Mouse (Mus musculus) spleen, adult 2 months (tissue): ENCODE measurements around the gene Sumo1.

Experiments
- CTCF ChIP-seq: fragments of 200-500 bp; IDR thresholded peaks from 2 replicates; pipeline ENCODE4 v1.5.1; 2011; ENCODE audit warnings: mild to moderate bottlenecking, inconsistent platforms; ENCODE audit not compliant: insufficient read depth, insufficient read length, insufficient replicate concordance; ENCODE audit errors: extremely low read depth
- POLR2A ChIP-seq: fragments of 200-500 bp; IDR thresholded peaks from 2 replicates; pipeline ENCODE4 v1.6.1; 2011; ENCODE audit warnings: low read depth, low read length, inconsistent platforms

- TF ChIP-seq CTCF, result no peak
- TF ChIP-seq POLR2A, result no peak
Measured at GRCm38 (mm10) chr1:59553708-59554107, 116.9 kb downstream of the Sumo1 start.
